Mouse (Mus musculus) heart, postnatal 14 days (tissue): ENCODE results near the gene Sft2d2. TPM values are rescaled to one million over a fixed set of nuclear protein-coding genes. Genes with fewer than 3 reads are reported as not detected.
A peak's percentile ranks its signal among the peaks of the same experiment; 100 is the strongest.

Experiments
- DNase-seq, 2 experiments: peaks; one replicate each; pipeline ENCODE4 v3.0.0; 2021 to 2022
- intact Hi-C: fragments of 180-260 bp; cut with DNase I; formaldehyde crosslinking; loops from one replicate; pipeline ENCODE4 v1.15.1; 2025
- long read RNA-seq, 2 experiments: library from polyadenylated mRNA; stranded (forward); transcript quantifications; one replicate each; pipeline ENCODE4 v2.0.0; 2021
- total RNA-seq, 2 experiments: library from RNA; stranded (reverse); gene quantifications; 2 replicates each; pipeline ENCODE4 v1.2.3; 2021

Gene Sft2d2
- 10 to 100 TPM; 13.6 to 14.5 TPM for total RNA-seq
- long read RNA-seq, experiment 1, full-length matches to known transcripts: 6 of 10 reads
- long read RNA-seq, experiment 1, partial matches to known transcripts: 0 of 10 reads
- long read RNA-seq, experiment 1, other reads (novel, unspliced or antisense): 4 of 10 reads
- long read RNA-seq, experiment 2, full-length matches to known transcripts: 8 of 13 reads
- long read RNA-seq, experiment 2, partial matches to known transcripts: 0 of 13 reads
- long read RNA-seq, experiment 2, other reads (novel, unspliced or antisense): 5 of 13 reads

DNA sequence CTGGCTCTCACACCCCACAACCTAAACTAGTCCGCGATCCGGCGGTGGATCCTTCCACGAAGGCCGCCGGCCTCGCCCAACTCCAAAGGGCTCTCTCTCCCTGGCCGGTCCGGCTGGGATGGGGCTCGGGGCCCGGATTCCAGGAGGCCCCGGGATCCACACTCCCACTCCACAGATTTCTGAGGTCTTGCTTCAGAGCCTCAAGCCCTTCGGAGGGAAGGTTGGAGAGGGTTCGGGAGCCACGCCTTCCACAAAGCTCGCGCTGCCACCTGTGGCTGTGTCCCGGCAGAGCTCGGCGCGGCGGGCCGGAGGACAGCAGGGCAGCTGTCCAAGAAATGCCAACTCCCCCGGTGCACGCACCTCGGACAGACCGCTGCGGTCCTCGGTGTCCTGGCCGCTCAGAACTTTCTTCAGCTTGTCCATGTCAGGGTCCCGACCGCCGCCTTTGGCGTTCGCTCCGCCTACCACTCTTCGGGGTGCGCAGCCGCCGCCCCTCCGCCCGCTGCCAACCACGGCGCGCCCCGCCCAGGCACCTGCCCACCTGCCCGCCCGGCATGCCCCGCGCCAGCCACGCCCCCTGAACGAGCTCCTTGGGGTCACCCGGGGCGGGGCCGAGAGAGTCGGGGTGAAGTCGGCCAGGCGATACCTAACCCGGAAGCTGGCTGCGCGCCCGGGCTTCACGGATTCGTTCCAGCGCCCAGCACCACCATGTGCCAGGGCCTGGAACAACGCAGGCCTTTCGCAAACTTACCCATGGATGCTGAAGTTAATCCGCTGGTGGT is at the start of gene Sft2d2:
Sft2d2 (minus strand) TSS at position 559 of the 782 bp plus-strand sequence.
- intact Hi-C loops: no loop called here
- peak; percentile 89 to 90 for DNase-seq

- peak; percentile 97 to 98 for DNase-seq
- intact Hi-C loops: loop anchor here (5.0 to 10.0 kb wide), 4 partner anchors 39 to 932 kb away; partner anchors contain the start of genes Blzf1, Dcaf6, Mpc2 and Nme7
Measured at GRCm38 (mm10) chr1:165236321-165237298, 42.4 kb upstream of the Sft2d2 start, which contains the start of gene Tiprl. Gene Tiprl (minus strand): TSS chr1:165236996.

DNA sequence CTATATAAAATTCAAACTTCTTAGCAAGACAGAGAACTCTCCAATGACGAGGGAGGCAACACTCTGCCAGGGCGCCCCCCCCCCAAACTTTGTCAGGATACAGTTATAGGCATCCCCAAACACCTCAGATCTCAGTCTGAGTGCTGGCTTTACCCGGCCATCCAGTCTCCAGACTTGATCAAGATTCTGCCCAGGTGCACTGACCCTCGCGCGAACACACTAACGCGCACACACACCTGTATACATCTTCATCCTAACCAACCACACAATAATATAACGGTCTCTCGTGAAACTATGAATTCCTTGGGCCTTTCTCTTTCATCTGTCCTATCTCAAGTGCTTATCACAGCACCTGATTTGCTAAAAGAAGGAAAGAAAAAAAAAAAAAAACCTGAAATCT is 41.6 kb upstream of the Sft2d2 start:
- DNase-seq: no peak
- intact Hi-C loops: loop anchor here (5.0 to 10.0 kb wide), 4 partner anchors 39 to 931 kb away; partner anchors contain the start of genes Blzf1, Dcaf6, Mpc2 and Nme7

DNA sequence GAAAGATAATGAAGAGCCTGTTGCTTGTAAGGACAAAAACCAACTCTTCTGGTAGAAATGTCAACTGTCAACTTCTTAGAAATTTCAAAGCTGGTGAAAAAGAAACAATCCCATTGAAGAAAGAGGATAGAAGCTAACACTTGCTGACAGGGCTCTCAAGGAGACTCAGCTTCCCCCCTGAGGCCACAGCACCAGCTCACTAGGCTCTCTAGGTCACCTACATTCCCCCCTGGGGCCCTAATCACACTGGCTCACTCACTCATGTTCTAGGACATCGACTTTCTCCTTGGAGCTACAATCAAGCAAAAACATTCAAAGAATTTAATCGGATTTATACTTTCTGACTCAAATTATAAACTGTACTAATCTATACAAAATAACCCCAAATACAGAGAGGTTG is 39.6 kb upstream of the Sft2d2 start:
- intact Hi-C loops: loop anchor here (10.0 kb wide), 2 partner anchors 231 to 929 kb away; partner anchors contain the start of genes Blzf1, Dcaf6, Mpc2 and Nme7
- no peak for DNase-seq

- DNase-seq: no peak
- intact Hi-C loops: loop anchor here (10.0 kb wide), 2 partner anchors 234 to 926 kb away; partner anchors contain the start of genes Blzf1, Dcaf6, Mpc2 and Nme7
Measured at GRCm38 (mm10) chr1:165230691-165231090, 36.5 kb upstream of the Sft2d2 start.

DNA sequence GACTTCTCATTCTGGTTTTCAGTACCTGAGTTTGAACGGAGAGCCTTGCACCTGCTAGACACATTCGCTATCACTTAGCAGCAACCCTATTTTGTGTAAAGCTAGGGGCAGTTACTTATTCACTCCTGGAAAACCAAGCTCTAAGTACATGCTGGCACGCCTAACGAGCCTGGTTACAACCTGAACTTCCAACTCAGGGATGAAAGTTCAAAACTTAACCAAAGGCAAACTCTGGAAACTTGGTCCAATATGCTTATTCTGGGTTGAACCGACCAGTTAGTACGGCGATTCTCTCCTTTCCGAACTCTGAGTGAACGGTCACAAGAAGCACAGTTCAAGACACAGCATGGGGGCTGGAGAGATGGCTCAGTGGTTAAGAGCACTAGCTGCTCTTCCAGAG is 35.3 kb upstream of the Sft2d2 start:
- intact Hi-C loops: no loop called here

DNA sequence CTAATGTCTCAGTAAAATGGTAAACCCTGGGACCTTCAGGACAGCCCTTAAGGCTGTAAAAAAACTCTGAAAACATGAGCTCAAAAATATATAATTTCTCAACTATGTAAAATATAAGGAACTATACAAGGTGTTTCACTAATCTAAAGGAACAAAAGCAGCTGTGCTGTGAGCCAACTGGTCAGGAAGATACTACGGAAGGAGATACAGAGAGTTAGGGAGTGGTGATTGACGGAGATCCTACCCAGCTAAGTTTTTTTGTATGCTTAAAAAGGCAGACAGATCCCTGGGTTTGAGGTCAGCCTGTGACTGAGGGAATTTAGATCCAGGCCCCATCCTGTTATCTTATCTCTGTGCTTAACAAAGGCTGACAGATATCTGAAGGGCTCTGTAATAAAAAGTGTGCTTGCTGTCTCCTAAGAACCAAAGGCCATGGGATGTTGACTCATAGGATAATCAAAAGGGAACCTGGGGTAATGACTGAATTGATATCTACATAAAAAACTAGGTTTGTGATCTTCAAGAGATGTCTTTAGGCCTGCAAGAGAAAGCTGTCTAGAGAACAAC is 22.9 kb upstream of the Sft2d2 start:
- intact Hi-C loops: no loop called here
- DNase-seq: no peak

More for the DNA sequence above, 35.3 kb upstream of the Sft2d2 start:
- DNase-seq: no peak

DNA sequence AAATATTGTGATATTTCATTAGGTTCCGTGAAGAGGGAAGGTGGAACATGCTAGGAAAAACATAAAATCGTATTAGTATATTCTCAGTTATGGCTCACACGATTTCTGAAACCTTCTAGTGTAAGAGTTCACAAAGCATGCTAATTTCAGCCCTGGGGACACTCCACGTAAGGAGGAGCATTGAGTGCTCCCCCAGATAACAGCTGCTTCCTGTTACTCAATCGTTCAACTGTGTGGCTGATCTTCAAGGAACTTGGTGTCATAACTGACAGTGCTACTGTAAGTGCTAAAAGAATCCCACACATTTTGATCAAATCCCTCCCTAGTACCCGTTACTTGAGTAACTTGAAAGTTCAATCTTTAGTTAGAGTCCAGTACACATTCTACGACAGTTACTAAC is 21.6 kb upstream of the Sft2d2 start:
- no peak for DNase-seq
- intact Hi-C loops: no loop called here

GRCm38 (mm10) chr1:165205591-165205990 is 11.4 kb upstream of the Sft2d2 start:
- no peak for DNase-seq
- intact Hi-C loops: no loop called here

- intact Hi-C loops: no loop called here
- DNase-seq: no peak
Measured at GRCm38 (mm10) chr1:165203488-165204035, 9.3 kb upstream of the Sft2d2 start.

DNA sequence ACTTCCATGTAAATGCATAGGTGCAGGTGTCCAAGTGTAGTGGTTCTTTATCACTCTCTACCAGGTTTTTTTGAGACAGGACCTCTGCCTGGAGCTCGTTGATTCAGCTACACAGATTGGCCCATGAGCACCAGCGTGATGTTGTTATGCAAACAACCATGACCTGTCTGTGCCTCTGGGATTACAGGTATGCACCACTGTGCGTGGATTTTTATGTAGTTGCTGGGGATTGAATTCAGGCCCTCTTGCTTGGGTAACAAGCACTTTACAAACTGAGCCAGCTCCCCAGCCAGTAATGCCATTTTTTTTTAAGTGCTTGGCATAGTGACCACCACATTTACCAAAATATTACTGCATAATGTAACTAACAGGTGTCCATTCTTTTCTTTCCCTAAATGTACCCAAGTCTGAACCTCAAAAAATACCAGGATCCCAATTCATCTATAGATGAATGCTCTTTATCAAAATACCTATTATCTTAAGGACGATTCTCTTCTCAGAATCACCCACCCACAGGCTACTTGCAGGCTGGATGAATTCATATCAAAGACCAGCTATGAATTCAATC is 7.3 kb upstream of the Sft2d2 start:
- intact Hi-C loops: no loop called here
- no peak for DNase-seq

DNA sequence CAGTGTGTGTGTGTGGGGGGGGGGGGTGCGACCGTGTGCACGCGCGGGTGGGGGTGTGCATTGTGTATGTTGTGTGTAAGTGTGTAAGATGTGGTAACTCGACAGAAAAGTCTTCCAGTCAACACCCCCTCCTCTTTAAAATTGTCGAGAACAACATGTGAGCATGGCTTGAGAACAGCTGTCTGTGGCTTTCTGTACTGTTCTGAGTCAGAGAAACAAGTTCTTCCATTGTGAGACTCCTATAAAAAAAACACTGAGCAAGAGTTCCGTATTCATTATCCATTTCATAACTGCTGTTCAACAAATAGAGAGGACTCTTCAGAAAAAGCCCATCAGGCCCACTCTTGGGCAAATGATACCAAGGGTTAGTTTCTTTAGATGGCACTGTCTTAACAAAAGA is 6.5 kb upstream of the Sft2d2 start:
- no peak for DNase-seq
- intact Hi-C loops: no loop called here

DNA sequence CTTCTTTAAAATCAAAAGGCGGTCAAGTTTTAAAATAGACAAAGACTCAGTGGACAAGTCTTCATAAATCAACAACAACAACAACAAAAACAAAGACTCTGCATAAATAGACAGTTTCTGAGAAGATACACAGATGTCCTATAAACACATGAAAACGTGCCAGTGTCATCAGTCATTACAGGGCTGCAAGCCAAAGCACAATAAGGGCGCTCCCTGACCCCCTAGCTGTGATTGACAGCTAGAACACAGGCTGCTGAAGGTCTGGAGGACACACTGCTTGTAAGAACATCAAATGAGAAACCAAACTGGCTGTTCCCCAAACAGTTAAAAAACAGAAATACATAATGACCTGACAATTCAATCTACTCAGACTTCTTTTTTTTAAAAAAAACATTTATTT is 5.4 kb upstream of the Sft2d2 start:
- DNase-seq: no peak
- intact Hi-C loops: loop anchor here (5.0 kb wide), 1 partner anchor 38 kb away; the partner anchor contains the start of gene Tiprl

DNA sequence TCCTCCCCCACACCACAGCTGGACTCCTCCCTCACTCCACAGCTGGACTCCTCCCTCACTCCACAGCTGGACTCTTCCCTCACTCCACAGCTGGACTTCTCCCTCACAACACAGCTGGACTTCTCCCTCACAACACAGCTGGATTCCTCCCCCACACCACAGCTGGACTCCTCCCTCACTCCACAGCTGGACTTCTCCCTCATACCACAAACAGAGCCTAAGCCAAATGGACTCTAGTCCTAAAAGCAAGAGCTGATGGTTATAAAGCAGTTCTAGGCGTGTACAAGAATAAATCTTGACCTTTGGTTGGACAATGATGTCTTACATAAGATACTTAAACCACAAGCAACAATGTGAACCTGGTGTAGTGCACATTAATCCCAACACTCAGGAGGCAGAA is 4.7 kb upstream of the Sft2d2 start:
- no peak for DNase-seq
- intact Hi-C loops: loop anchor here (5.0 kb wide), 1 partner anchor 38 kb away; the partner anchor contains the start of gene Tiprl

GRCm38 (mm10) chr1:165197875-165198274 is 3.6 kb upstream of the Sft2d2 start:
- intact Hi-C loops: loop anchor here (5.0 kb wide), 1 partner anchor 39 kb away; the partner anchor contains the start of gene Tiprl
- DNase-seq: no peak

GRCm38 (mm10) chr1:165195396-165195960 is 1.2 kb upstream of the Sft2d2 start:
- DNase-seq: no peak
- intact Hi-C loops: loop anchor here (5.0 kb wide), 1 partner anchor 42 kb away; the partner anchor contains the start of gene Tiprl

DNA sequence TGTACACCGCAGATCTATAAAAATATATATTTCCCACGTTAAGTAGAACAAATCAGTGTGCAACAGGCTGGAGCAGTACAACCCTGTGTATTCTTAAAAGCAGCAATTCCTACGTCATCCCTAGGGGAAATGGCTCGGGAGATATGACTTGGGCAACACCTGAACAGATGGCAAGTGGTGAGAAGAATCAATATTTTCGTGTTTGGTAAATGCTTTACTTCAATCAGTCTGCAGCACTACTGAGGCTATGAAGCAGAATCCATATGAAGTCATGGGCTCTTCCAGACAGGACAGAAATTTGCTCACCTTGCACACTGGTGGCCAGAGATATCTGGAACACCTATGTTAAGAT is 400 bp upstream of the Sft2d2 start:
- intact Hi-C loops: loop anchor here (5.0 kb wide), 1 partner anchor 43 kb away; the partner anchor contains the start of gene Tiprl
- no peak for DNase-seq

DNA sequence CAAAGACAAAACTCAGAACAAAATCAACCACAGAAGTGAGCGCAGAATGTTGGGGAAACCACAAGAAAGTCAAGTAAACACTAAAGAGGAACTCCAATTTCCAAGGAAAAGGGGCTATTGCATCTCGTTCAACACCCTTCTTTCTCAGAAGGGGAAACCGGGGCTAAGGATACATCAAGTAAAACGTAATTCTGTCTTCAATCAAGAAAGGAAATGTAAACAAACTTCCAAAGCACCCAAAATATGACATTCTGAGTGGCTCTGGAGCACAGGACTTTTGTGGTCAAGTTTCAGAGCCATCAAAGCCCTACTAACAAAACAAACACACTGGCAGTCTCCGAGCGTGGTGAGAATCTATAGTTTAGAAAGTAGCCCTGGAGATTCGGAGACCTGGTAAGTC is 812 bp downstream of the Sft2d2 start:
- no peak for DNase-seq
- intact Hi-C loops: no loop called here
